In genomic region chr10:53178561-53178960, GRCm38 (mm10) we compare ENCODE assay signal across 25 mouse cellular contexts.
A peak's percentile ranks its signal among the peaks of the same experiment; 100 is the strongest.
DNase-seq lines count a peak whose midpoint lies in the region; ATAC-seq and TF ChIP-seq lines count a peak whose summit lies in the region.
"Had no signal": no experiment of that assay in that cellular context is flagged by ENCODE, and none has a peak within 500 bp of the region (broad histone marks: within the 10 kb centered on the region; RNA-seq: fewer than 3 reads in every experiment).

No protein-coding gene starts in this region.

- TF ChIP-seq CTCF in gastrocnemius, adult 2 months (IDR thresholded peaks at IDR 0.05): no peak
- TF ChIP-seq CTCF in heart, postnatal 0 days (IDR thresholded peaks at IDR 0.05; ENCODE audit: low read depth): no peak

- no peaks in the 10 kb centered on the region for H3K36me3 ChIP-seq in heart, embryonic 13.5 days
- no peaks in the 10 kb centered on the region for H3K36me3 ChIP-seq in heart, postnatal 0 days (replicated peaks; ENCODE audit: control insufficient read depth, insufficient read depth, low read length)
- H3K36me3 ChIP-seq: embryonic facial prominence, embryonic 13.5 days; hindbrain, embryonic 10.5 days; kidney, embryonic 15.5 days; limb, embryonic 13.5 days; liver, embryonic 12.5 days; neural tube, embryonic 13.5 days; stomach, embryonic 15.5 days had no signal

- peaks cover 64% of the 10 kb centered on the region for H3K4me1 ChIP-seq in heart, embryonic 13.5 days
- H3K4me1 ChIP-seq in heart, postnatal 0 days (ENCODE audit: control insufficient read depth, insufficient read depth): peaks cover 29% of the 10 kb centered on the region
- H3K4me1 ChIP-seq: hindbrain, embryonic 10.5 days; stomach, embryonic 15.5 days had no signal

- no peak for TF ChIP-seq EP300 in heart, postnatal 0 days (IDR thresholded peaks at IDR 0.05; ENCODE audit: low read depth)

- no peak overlapping the region for H3K4me2 ChIP-seq in heart, embryonic 13.5 days
- no peak overlapping the region for H3K4me2 ChIP-seq in heart, postnatal 0 days (ENCODE audit: low read depth, low read length)
- H3K4me2 ChIP-seq: embryonic facial prominence, embryonic 13.5 days; kidney, embryonic 15.5 days; limb, embryonic 13.5 days; liver, embryonic 12.5 days; midbrain, embryonic 11.5 days; neural tube, embryonic 13.5 days; stomach, embryonic 15.5 days had no signal

- H3K9me3 ChIP-seq in heart, embryonic 13.5 days: no peaks in the 10 kb centered on the region
- no peaks in the 10 kb centered on the region for H3K9me3 ChIP-seq in heart, postnatal 0 days (replicated peaks; ENCODE audit: control insufficient read depth, low read length)
- H3K9me3 ChIP-seq: embryonic facial prominence, embryonic 13.5 days; hindbrain, embryonic 10.5 days; kidney, embryonic 15.5 days; limb, embryonic 13.5 days; liver, embryonic 12.5 days; neural tube, embryonic 13.5 days; stomach, embryonic 15.5 days had no signal

- 64% methylated on average over 6 of the region's 6 CpGs for WGBS in heart, embryonic 13.5 days
- WGBS in heart, postnatal 0 days: 51% methylated on average over 6 of the region's 6 CpGs

- no peak for DNase-seq in gastrocnemius, adult 2 months
- DNase-seq in gastrocnemius, postnatal 36 days: no peak
- DNase-seq in heart, postnatal 36 days: no peak
- peak; percentile 80 for DNase-seq in Muller cell, postnatal 12 days (ENCODE audit: inconsistent ontology term)
- DNase-seq in heart, postnatal 0 days (ENCODE audit: low spot score): no peak
- DNase-seq in cerebellum, adult 8-10 months: no peak
- DNase-seq: cerebellum, adult 11-12 months; cerebellum, postnatal 10 days; kidney, adult 18-20 months; liver, postnatal 0 days; lung, postnatal 36 days; right cerebral cortex, postnatal 25 days had no signal

- intact Hi-C loops in gastrocnemius, adult 2 months (cut with DNase I): no loop called here
- intact Hi-C loops in gastrocnemius, postnatal 36 days (cut with DNase I): no loop called here
- intact Hi-C loops in heart, postnatal 36 days (cut with DNase I): no loop called here

- no peak overlapping the region for H3K4me3 ChIP-seq in gastrocnemius, adult 2 months
- no peak overlapping the region for H3K4me3 ChIP-seq in heart, embryonic 13.5 days
- no peak overlapping the region for H3K4me3 ChIP-seq in heart, postnatal 0 days (ENCODE audit: low read depth, low read length)
- H3K4me3 ChIP-seq: embryonic facial prominence, embryonic 13.5 days; erythroblast, embryonic 14.5 days; hindbrain, embryonic 10.5 days; kidney, embryonic 15.5 days; limb, embryonic 13.5 days; liver, embryonic 12.5 days; neural tube, embryonic 13.5 days; stomach, embryonic 15.5 days had no signal

- ATAC-seq in heart, embryonic 13.5 days (ENCODE audit: extremely low read depth, insufficient number of reproducible peaks, low FRiP score, low TSS enrichment): no peak
- ATAC-seq in heart, postnatal 0 days (ENCODE audit: insufficient read depth, low read depth): no peak
- ATAC-seq: forebrain, embryonic 16.5 days; hindbrain, embryonic 16.5 days; liver, embryonic 12.5 days; liver, postnatal 0 days; midbrain, embryonic 16.5 days had no signal

- no peaks in the 10 kb centered on the region for H3K27me3 ChIP-seq in heart, embryonic 13.5 days (replicated peaks)
- no peaks in the 10 kb centered on the region for H3K27me3 ChIP-seq in heart, postnatal 0 days (ENCODE audit: control insufficient read depth, insufficient read depth, low read length)
- H3K27me3 ChIP-seq: embryonic facial prominence, embryonic 13.5 days; kidney, embryonic 15.5 days; limb, embryonic 13.5 days; liver, embryonic 12.5 days; neural tube, embryonic 13.5 days; stomach, embryonic 15.5 days had no signal

- no peak overlapping the region for H3K9ac ChIP-seq in heart, embryonic 13.5 days
- no peak overlapping the region for H3K9ac ChIP-seq in heart, postnatal 0 days (replicated peaks; ENCODE audit: low read depth, low read length)
- H3K9ac ChIP-seq: embryonic facial prominence, embryonic 13.5 days; kidney, embryonic 15.5 days; limb, embryonic 13.5 days; liver, embryonic 12.5 days; liver, postnatal 0 days; neural tube, embryonic 13.5 days; stomach, embryonic 15.5 days had no signal

- peak overlapping the region; percentile 77 for H3K27ac ChIP-seq in gastrocnemius, adult 2 months
- H3K27ac ChIP-seq in heart, embryonic 13.5 days (replicated peaks): peak overlapping the region; percentile 89
- peak overlapping the region; percentile 86 for H3K27ac ChIP-seq in heart, postnatal 0 days (ENCODE audit: low read depth)
- H3K27ac ChIP-seq: embryonic facial prominence, embryonic 13.5 days; hindbrain, embryonic 10.5 days; kidney, embryonic 15.5 days; limb, embryonic 13.5 days; liver, embryonic 12.5 days; neural tube, embryonic 13.5 days; stomach, embryonic 15.5 days had no signal
